Mouse (Mus musculus) C2C12 (cell line): ENCODE data around the gene Cfap161.

Experiments
- CEBPB ChIP-seq: IDR thresholded peaks from one replicate; pipeline ENCODE4 v1.6.1; 2011; ENCODE audit warnings: low read depth, mild to moderate bottlenecking, control low read depth, moderate library complexity
- CTCF ChIP-seq: IDR thresholded peaks from one replicate; pipeline ENCODE4 v1.5.1; 2011; ENCODE audit not compliant: control insufficient read depth, insufficient read depth, insufficient read length
- FOSL1 ChIP-seq: IDR thresholded peaks from one replicate; pipeline ENCODE4 v1.8.0; 2011; ENCODE audit warnings: mild to moderate bottlenecking, low read length; ENCODE audit not compliant: poor library complexity, insufficient read depth, severe bottlenecking
- MAX ChIP-seq: IDR thresholded peaks from one replicate; pipeline ENCODE4 v1.6.1; 2011; ENCODE audit warnings: mild to moderate bottlenecking, control low read depth
- MYOD1 ChIP-seq: IDR thresholded peaks from one replicate; pipeline ENCODE4 v1.6.1; 2011; ENCODE audit warnings: low read depth; ENCODE audit not compliant: control insufficient read depth, insufficient read length
- MYOG ChIP-seq: IDR thresholded peaks from one replicate; pipeline ENCODE4 v1.6.1; 2011; ENCODE audit not compliant: control insufficient read depth, insufficient read length; ENCODE audit errors: extremely low read depth
- USF1 ChIP-seq: IDR thresholded peaks from one replicate; pipeline ENCODE4 v1.6.1; 2011; ENCODE audit warnings: low read depth, mild to moderate bottlenecking, control low read depth, moderate library complexity

- TF ChIP-seq CTCF (no peak), USF1 (no peak), MYOD1 (no peak), CEBPB (no peak), MAX (no peak), FOSL1 (no peak), MYOG (no peak)
These were observed 18.3 kb upstream of the Cfap161 start for GRCm38 (mm10) chr7:83813016-83813415.
